Mouse (Mus musculus): ENCODE measurements around the gene Defa23. TPM values are rescaled to one million over a fixed set of nuclear protein-coding genes. Genes with fewer than 3 reads are reported as not detected.

The Defa23 gene
- polyA plus RNA-seq, 1 experiment from 2014 or later = not detected

Other genes starting within 250 kb of the Defa23 start
- not detected in 2 replicates for gene Defb33, start 162.4 kb upstream of the Defa23 start, polyA plus RNA-seq (2015; fragmentation: Nextera tagmentation; extraction: Ambion mirVana)
- gene Gm15056, start 152.4 kb upstream of the Defa23 start, polyA plus RNA-seq (2015; fragmentation: Nextera tagmentation; extraction: Ambion mirVana) = not detected in 2 replicates
- not detected in 2 replicates for gene Gm6040, start 133.0 kb upstream of the Defa23 start, polyA plus RNA-seq (2015; fragmentation: Nextera tagmentation; extraction: Ambion mirVana)
- not detected in 2 replicates for gene AY761185, start 110.3 kb upstream of the Defa23 start, polyA plus RNA-seq (2015; fragmentation: Nextera tagmentation; extraction: Ambion mirVana)
- gene Defa21, start 29.5 kb upstream of the Defa23 start, polyA plus RNA-seq (2015; fragmentation: Nextera tagmentation; extraction: Ambion mirVana) = not detected in 2 replicates
- not detected in 2 replicates for gene Defa35, start 10.0 kb downstream of the Defa23 start, polyA plus RNA-seq (2015; fragmentation: Nextera tagmentation; extraction: Ambion mirVana)
- not detected in 2 replicates for gene Defa25, start 29.4 kb downstream of the Defa23 start, polyA plus RNA-seq (2015; fragmentation: Nextera tagmentation; extraction: Ambion mirVana)
- not detected in 2 replicates for gene Gm14851, start 41.0 kb downstream of the Defa23 start, polyA plus RNA-seq (2015; fragmentation: Nextera tagmentation; extraction: Ambion mirVana)
- not detected in 2 replicates for gene Defa30, start 79.6 kb downstream of the Defa23 start, polyA plus RNA-seq (2015; fragmentation: Nextera tagmentation; extraction: Ambion mirVana)
- not detected in 2 replicates for gene Defa22, start 107.2 kb downstream of the Defa23 start, polyA plus RNA-seq (2015; fragmentation: Nextera tagmentation; extraction: Ambion mirVana)
- not detected in 2 replicates for gene Defa31, start 136.6 kb downstream of the Defa23 start, polyA plus RNA-seq (2015; fragmentation: Nextera tagmentation; extraction: Ambion mirVana)
- gene Gm15293, start 146.5 kb downstream of the Defa23 start, polyA plus RNA-seq (2015; fragmentation: Nextera tagmentation; extraction: Ambion mirVana) = not detected in 2 replicates
- not detected in 2 replicates for gene Gm15292, start 194.7 kb downstream of the Defa23 start, polyA plus RNA-seq (2015; fragmentation: Nextera tagmentation; extraction: Ambion mirVana)

Data from lung, embryonic 16.5 days (tissue).